Comparison of ENCODE assay signal across 7 mouse cellular contexts in the genomic region with DNA sequence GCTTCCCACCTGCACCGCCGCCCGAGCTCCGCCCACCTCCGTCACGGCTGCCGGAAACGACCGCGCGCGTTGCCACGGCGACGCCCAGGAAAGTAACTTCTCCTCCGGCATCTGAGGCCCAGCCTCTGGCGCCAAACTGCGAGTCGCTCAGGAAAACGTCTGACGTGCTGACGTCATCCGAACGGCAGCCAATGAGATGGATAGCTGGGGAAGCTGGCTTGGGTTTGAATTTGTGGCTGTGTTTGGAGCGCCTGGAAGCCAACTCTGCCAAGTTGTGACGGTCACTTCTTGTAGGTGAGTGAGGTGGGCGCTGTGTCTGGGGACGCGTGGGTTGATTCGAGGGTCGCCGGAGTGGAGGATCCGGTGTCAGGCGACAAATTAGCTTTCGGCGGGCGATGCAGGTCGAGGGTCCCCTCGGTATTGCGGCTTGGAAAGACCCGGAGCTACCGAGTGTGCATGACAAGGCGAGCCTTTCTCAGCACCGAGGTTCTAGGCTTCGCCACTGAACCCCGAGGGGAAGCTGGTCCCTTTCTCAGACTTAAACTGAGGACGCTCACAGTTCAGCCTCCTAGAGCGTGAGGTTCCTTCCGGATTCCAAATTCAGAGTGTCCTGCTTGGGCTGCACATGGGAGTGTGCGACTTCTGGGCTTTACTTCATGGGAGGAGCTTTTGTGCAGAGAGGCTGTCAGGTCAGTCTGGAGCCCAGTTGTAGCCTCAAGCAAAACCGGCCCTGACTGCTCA. TPM values are rescaled to one million over a fixed set of nuclear protein-coding genes. Genes with fewer than 3 reads are reported as not detected.
A peak's percentile ranks its signal among the peaks of the same experiment; 100 is the strongest.
DNase-seq lines count a peak whose midpoint lies in the region; ATAC-seq lines count a peak whose summit lies in the region.

TSS of gene Kif18a (plus strand) at position 139 of the 741 bp plus-strand sequence.
TSS of gene Mettl15 (minus strand) at position 149 of the 741 bp plus-strand sequence.

- WGBS in intestine, embryonic 15.5 days: under 1% methylated on average over 51 of the region's 51 CpGs
- WGBS in midbrain, embryonic 10.5 days: under 1% methylated on average over 51 of the region's 51 CpGs

- peak; percentile 97 for DNase-seq in adrenal gland, adult 2 months
- DNase-seq in embryo, embryonic 11.5 days (ENCODE audit: low read depth, low spot score): peak; percentile 96
- DNase-seq in gastrocnemius, postnatal 36 days: peak; percentile 87 to 90
- peak; percentile 97 to 99 for DNase-seq in left cerebral cortex, postnatal 25 days (ENCODE audit: low spot score in 2 of 2)
- DNase-seq in midbrain, embryonic 10.5 days (ENCODE audit: low spot score): peak; percentile 96
- DNase-seq in right cerebral cortex, postnatal 4 days: peak; percentile 94

- intact Hi-C loops in gastrocnemius, postnatal 36 days (cut with DNase I): no loop called here
- intact Hi-C loops in left cerebral cortex, postnatal 25 days (cut with DNase I): no loop called here

- peak within 1 kb of the TSS; percentile 72 for H3K4me3 ChIP-seq in intestine, embryonic 15.5 days (replicated peaks)
- peak within 1 kb of the TSS; percentile 87 for H3K4me3 ChIP-seq in midbrain, embryonic 10.5 days

- peak; percentile 99 for ATAC-seq in intestine, embryonic 15.5 days

- no peaks in the 10 kb centered on the region for H3K36me3 ChIP-seq in intestine, embryonic 15.5 days
- H3K36me3 ChIP-seq in midbrain, embryonic 10.5 days: peaks cover 2% of the 10 kb centered on the region; the same call in 1 of the 2 replicates

- H3K9me3 ChIP-seq in intestine, embryonic 15.5 days: no peaks in the 10 kb centered on the region
- H3K9me3 ChIP-seq in midbrain, embryonic 10.5 days (replicated peaks): no peaks in the 10 kb centered on the region

- H3K4me1 ChIP-seq in intestine, embryonic 15.5 days (replicated peaks): 0 out of 2 replicates have a peak, but pooled peaks cover 2% of the 10 kb centered on the region
- H3K4me1 ChIP-seq in midbrain, embryonic 10.5 days: peaks cover 26% of the 10 kb centered on the region

- no peaks in the 10 kb centered on the region for H3K27me3 ChIP-seq in intestine, embryonic 15.5 days (replicated peaks)
- no peaks in the 10 kb centered on the region for H3K27me3 ChIP-seq in midbrain, embryonic 10.5 days (ENCODE audit: low read depth, poor library complexity, severe bottlenecking)

- H3K9ac ChIP-seq in intestine, embryonic 15.5 days: peak within 1 kb of the TSS; percentile 66

- peak within 1 kb of the TSS; percentile 82 for H3K27ac ChIP-seq in intestine, embryonic 15.5 days
- H3K27ac ChIP-seq in midbrain, embryonic 10.5 days (replicated peaks): peak within 1 kb of the TSS; percentile 95

- H3K4me2 ChIP-seq in intestine, embryonic 15.5 days (replicated peaks): peak within 1 kb of the TSS; percentile 66

RNA-seq across cellular contexts. Expression of gene Kif18a, which starts in this region (rescaled TPM):
- total RNA-seq in adrenal gland, adult 2 months (2021): under 1 TPM; 0.69 to 0.81 TPM
- not detected in 2 replicates for polyA plus RNA-seq in adrenal gland, adult 2 months (2012; rRNA removed)
- under 1 TPM; 0.72 to 0.92 TPM for total RNA-seq in gastrocnemius, postnatal 36 days (2021)
- polyA plus RNA-seq in intestine, embryonic 15.5 days (2015; fragmentation: Nextera tagmentation; extraction: Ambion mirVana): 13.9 and 17.5 TPM in 2 replicates
- total RNA-seq in left cerebral cortex, postnatal 25 days (2021): 1 to 10 TPM in 1 of 2 experiments, under 1 TPM in 1; 0.94 to 1.3 TPM
- 39.2 and 39.3 TPM in 2 replicates for polyA plus RNA-seq in midbrain, embryonic 10.5 days (2016; fragmentation: Nextera tagmentation; extraction: Ambion mirVana)

RNA-seq across cellular contexts. Expression of gene Mettl15, which starts in this region (rescaled TPM):
- 1 to 10 TPM; 7.1 to 8.4 TPM for total RNA-seq in adrenal gland, adult 2 months (2021)
- 0.93 and 1.0 TPM in 2 replicates for polyA plus RNA-seq in adrenal gland, adult 2 months (2012; rRNA removed)
- 1 to 10 TPM; 5.4 to 7.3 TPM for total RNA-seq in gastrocnemius, postnatal 36 days (2021)
- polyA plus RNA-seq in intestine, embryonic 15.5 days (2015; fragmentation: Nextera tagmentation; extraction: Ambion mirVana): 11.6 and 13.7 TPM in 2 replicates
- total RNA-seq in left cerebral cortex, postnatal 25 days (2021): 1 to 10 TPM; 3.6 to 5.5 TPM
- polyA plus RNA-seq in midbrain, embryonic 10.5 days (2016; fragmentation: Nextera tagmentation; extraction: Ambion mirVana): 11.6 and 12.0 TPM in 2 replicates

Comparison
In these comparisons a context has a peak if more than half of its experiments do, and no peak if none do; other contexts are left out.
1. Peak in every context shown above with its lines: DNase-seq, ATAC-seq, H3K4me3 ChIP-seq and H3K27ac ChIP-seq.
2. RNA of gene Kif18a (polyA plus RNA-seq): 39.2 to 39.3 TPM in midbrain, embryonic 10.5 days and 13.9 to 17.5 TPM in intestine, embryonic 15.5 days; not detected in adrenal gland, adult 2 months; every median in the first group is over 10 times any median in the second.